Mouse (Mus musculus): ENCODE measurements around the gene Bmp2k. TPM values are rescaled to one million over a fixed set of nuclear protein-coding genes. Genes with fewer than 3 reads are reported as not detected.

Gene Bmp2k
- polyA plus RNA-seq, 1 experiment from 2014 or later, result 15.2 TPM

DNA sequence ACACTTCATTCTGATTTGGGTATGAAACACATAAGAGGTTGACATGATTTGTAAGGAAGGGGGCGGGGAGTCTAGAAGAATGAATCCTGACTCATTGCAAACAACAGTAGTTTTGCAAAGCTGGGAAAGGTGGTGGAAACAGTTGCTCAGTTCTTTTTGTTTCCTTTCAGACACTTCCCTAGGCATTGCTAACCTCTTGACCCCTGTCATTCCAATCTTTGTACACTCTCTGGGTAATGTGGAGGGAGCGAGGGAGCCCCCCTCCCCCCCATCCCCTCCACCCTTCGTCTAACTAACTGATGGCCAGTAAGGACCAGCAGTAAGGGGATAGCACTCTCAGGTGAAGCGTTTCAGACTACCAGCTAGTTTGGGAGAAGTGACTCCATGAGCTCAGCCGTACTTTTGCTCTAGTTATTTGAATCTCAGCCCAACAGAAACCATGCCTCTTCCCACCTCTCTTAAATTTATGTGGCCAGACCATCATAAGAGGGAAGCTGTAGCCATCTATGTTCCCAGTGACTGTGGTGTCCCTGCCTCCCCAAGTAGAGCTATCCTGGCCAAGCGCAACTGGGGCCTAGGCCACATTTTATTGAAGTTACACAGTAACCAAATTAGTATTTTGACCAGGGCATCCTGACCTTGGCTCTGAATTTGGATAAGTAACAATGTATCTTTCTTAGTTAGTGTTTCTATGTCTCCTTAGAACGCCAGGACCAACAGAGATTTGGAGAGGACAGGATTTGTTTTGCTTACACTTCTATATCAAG, 27.6 kb upstream of the Bmp2k start:
- Histone ChIP-seq H3K27me3 (ENCODE audit: insufficient read depth, low read length) (no peaks in the 10 kb centered on the region), H3K4me1 (ENCODE audit: insufficient read depth) (peaks cover 11% of the 10 kb centered on the region), H3K36me3 (replicated peaks; ENCODE audit: insufficient read depth, low read length) (no peaks in the 10 kb centered on the region), H3K27ac (ENCODE audit: low read depth) (no peak overlapping the region), H3K9ac (replicated peaks) (no peak overlapping the region), H3K4me3 (ENCODE audit: low read depth, low read length) (no peak overlapping the region), H3K9me3 (ENCODE audit: low read length) (no peaks in the 10 kb centered on the region), H3K4me2 (ENCODE audit: low read depth, low read length) (no peak overlapping the region)
- 73% methylated on average over 7 of the region's 7 CpGs for WGBS (ENCODE audit: insufficient replicate concordance)
- DNase-seq (no peak), ATAC-seq (no peak)
- TF ChIP-seq EP300 (IDR thresholded peaks at IDR 0.05; ENCODE audit: low read depth), result no peak
- TF ChIP-seq CTCF (IDR thresholded peaks at IDR 0.05; ENCODE audit: low read depth), result no peak

- Histone ChIP-seq H3K4me1 (ENCODE audit: insufficient read depth) (peaks cover 14% of the 10 kb centered on the region), H3K9ac (replicated peaks) (no peak overlapping the region), H3K4me3 (ENCODE audit: low read depth, low read length) (no peak overlapping the region), H3K27ac (ENCODE audit: low read depth) (no peak overlapping the region), H3K36me3 (replicated peaks; ENCODE audit: insufficient read depth, low read length) (no peaks in the 10 kb centered on the region), H3K9me3 (ENCODE audit: low read length) (no peaks in the 10 kb centered on the region), H3K27me3 (ENCODE audit: insufficient read depth, low read length) (no peaks in the 10 kb centered on the region), H3K4me2 (ENCODE audit: low read depth, low read length) (no peak overlapping the region)
- ATAC-seq (no peak), DNase-seq (no peak)
- no peak for TF ChIP-seq CTCF (IDR thresholded peaks at IDR 0.05; ENCODE audit: low read depth)
- no peak for TF ChIP-seq EP300 (IDR thresholded peaks at IDR 0.05; ENCODE audit: low read depth)
Measured at GRCm38 (mm10) chr5:96970472-96970848, 27.0 kb upstream of the Bmp2k start.

DNA sequence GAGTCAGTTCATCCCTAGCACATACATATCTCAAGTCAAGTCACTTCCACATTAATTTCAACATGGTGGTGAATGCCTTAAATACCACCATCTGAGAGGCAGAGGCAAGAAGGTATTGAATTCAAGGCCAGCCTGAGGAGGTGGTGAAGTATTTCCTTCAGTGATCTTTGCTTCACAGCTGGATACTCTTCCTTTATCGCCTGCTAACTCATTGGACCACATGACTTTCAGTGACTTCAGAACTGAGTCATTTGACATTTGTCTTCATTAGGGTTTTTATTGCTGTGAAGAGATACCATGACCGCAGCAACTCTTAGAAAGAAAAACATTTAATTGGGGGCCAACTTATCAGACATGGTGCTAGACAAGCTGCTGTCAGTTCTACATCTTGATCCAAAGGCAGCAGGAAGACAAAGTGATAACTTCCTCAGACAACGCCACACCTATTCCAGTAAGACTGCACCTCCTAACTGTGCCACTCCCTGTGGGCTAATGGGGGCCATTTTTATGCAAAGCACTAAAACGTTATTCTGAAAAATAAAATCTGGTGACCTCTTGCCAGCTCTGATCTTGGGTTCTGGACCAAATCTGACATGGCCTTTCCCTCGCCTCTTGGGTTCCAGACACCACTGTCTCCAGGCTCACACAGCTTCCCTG, 24.9 kb upstream of the Bmp2k start:
- TF ChIP-seq EP300 (IDR thresholded peaks at IDR 0.05; ENCODE audit: low read depth) (no peak), CTCF (IDR thresholded peaks at IDR 0.05; ENCODE audit: low read depth) (no peak)
- Histone ChIP-seq H3K36me3 (replicated peaks; ENCODE audit: insufficient read depth, low read length) (no peaks in the 10 kb centered on the region), H3K4me1 (ENCODE audit: insufficient read depth) (peaks cover 14% of the 10 kb centered on the region)

GRCm38 (mm10) chr5:96973714-96974113, 23.8 kb upstream of the Bmp2k start:
- no peak for DNase-seq
- H3K4me3 ChIP-seq (ENCODE audit: low read depth, low read length), result no peak overlapping the region
- no peak for TF ChIP-seq EP300 (IDR thresholded peaks at IDR 0.05; ENCODE audit: low read depth)
- no peak for TF ChIP-seq CTCF (IDR thresholded peaks at IDR 0.05; ENCODE audit: low read depth)
- H3K9me3 ChIP-seq (ENCODE audit: low read length), result no peaks in the 10 kb centered on the region
- 52% methylated on average over 3 of the region's 3 CpGs for WGBS (ENCODE audit: insufficient replicate concordance)
- H3K4me1 ChIP-seq (ENCODE audit: insufficient read depth), result peaks cover 12% of the 10 kb centered on the region
- H3K4me2 ChIP-seq (ENCODE audit: low read depth, low read length), result no peak overlapping the region
- H3K27me3 ChIP-seq (ENCODE audit: insufficient read depth, low read length), result no peaks in the 10 kb centered on the region
- no peak overlapping the region for H3K27ac ChIP-seq (ENCODE audit: low read depth)
- ATAC-seq, result no peak
- H3K36me3 ChIP-seq (replicated peaks; ENCODE audit: insufficient read depth, low read length), result no peaks in the 10 kb centered on the region
- no peak overlapping the region for H3K9ac ChIP-seq (replicated peaks)

More for the DNA sequence above, 24.9 kb upstream of the Bmp2k start:
- no peak overlapping the region for H3K9ac ChIP-seq (replicated peaks)
- no peak overlapping the region for H3K4me2 ChIP-seq (ENCODE audit: low read depth, low read length)
- H3K4me3 ChIP-seq (ENCODE audit: low read depth, low read length), result no peak overlapping the region
- 84% methylated on average over 5 of the region's 5 CpGs for WGBS (ENCODE audit: insufficient replicate concordance)
- no peak for DNase-seq
- no peaks in the 10 kb centered on the region for H3K27me3 ChIP-seq (ENCODE audit: insufficient read depth, low read length)
- ATAC-seq, result no peak
- no peaks in the 10 kb centered on the region for H3K9me3 ChIP-seq (ENCODE audit: low read length)
- H3K27ac ChIP-seq (ENCODE audit: low read depth), result no peak overlapping the region

- no peaks in the 10 kb centered on the region for H3K9me3 ChIP-seq (ENCODE audit: low read length)
- TF ChIP-seq CTCF (IDR thresholded peaks at IDR 0.05; ENCODE audit: low read depth) (no peak), EP300 (IDR thresholded peaks at IDR 0.05; ENCODE audit: low read depth) (no peak)
- H3K4me3 ChIP-seq (ENCODE audit: low read depth, low read length), result no peak overlapping the region
- WGBS (ENCODE audit: insufficient replicate concordance), result 44% methylated on average over 1 of the region's 1 CpGs
- DNase-seq, result no peak
- H3K27me3 ChIP-seq (ENCODE audit: insufficient read depth, low read length), result no peaks in the 10 kb centered on the region
- H3K4me1 ChIP-seq (ENCODE audit: insufficient read depth), result peaks cover 15% of the 10 kb centered on the region
- no peak for ATAC-seq
- H3K4me2 ChIP-seq (ENCODE audit: low read depth, low read length), result no peak overlapping the region
- H3K9ac ChIP-seq (replicated peaks), result no peak overlapping the region
- no peaks in the 10 kb centered on the region for H3K36me3 ChIP-seq (replicated peaks; ENCODE audit: insufficient read depth, low read length)
- H3K27ac ChIP-seq (ENCODE audit: low read depth), result no peak overlapping the region
Measured at GRCm38 (mm10) chr5:96974661-96975060, 22.8 kb upstream of the Bmp2k start.

- 72% methylated on average over 3 of the region's 3 CpGs for WGBS (ENCODE audit: insufficient replicate concordance)
- Histone ChIP-seq H3K4me3 (ENCODE audit: low read depth, low read length) (no peak overlapping the region), H3K27ac (ENCODE audit: low read depth) (no peak overlapping the region), H3K9ac (replicated peaks) (no peak overlapping the region), H3K4me1 (ENCODE audit: insufficient read depth) (peaks cover 18% of the 10 kb centered on the region), H3K4me2 (ENCODE audit: low read depth, low read length) (no peak overlapping the region), H3K36me3 (replicated peaks; ENCODE audit: insufficient read depth, low read length) (no peaks in the 10 kb centered on the region), H3K27me3 (ENCODE audit: insufficient read depth, low read length) (no peaks in the 10 kb centered on the region), H3K9me3 (ENCODE audit: low read length) (no peaks in the 10 kb centered on the region)
- ATAC-seq (no peak), DNase-seq (no peak)
- TF ChIP-seq CTCF (IDR thresholded peaks at IDR 0.05; ENCODE audit: low read depth), result no peak
Measured at GRCm38 (mm10) chr5:96975112-96975511, 22.4 kb upstream of the Bmp2k start.
